Mouse (Mus musculus): Measurements from ENCODE around the gene Rbp3.

Gene Rbp3

GRCm38 (mm10) chr14:33974752-33975151 is 20.9 kb downstream of the Rbp3 start:
- no peak for DNase-seq (ENCODE audit: low read depth, low spot score)

- no peak for DNase-seq (ENCODE audit: low read depth, low spot score)
These were observed 23.9 kb downstream of the Rbp3 start for GRCm38 (mm10) chr14:33977748-33978147.

GRCm38 (mm10) chr14:33978604-33979059 is 24.8 kb downstream of the Rbp3 start, which contains the start of gene Zfp488:
Gene Zfp488 (minus strand): TSS chr14:33978764.
- no peak for DNase-seq (ENCODE audit: low read depth, low spot score)

- DNase-seq (ENCODE audit: low read depth, low spot score) = no peak
These were observed 35.4 kb downstream of the Rbp3 start for GRCm38 (mm10) chr14:33989201-33989600.

GRCm38 (mm10) chr14:33991971-33992370 is 38.2 kb downstream of the Rbp3 start:
- no peak for DNase-seq (ENCODE audit: low read depth, low spot score)

- no peak for DNase-seq (ENCODE audit: low read depth, low spot score)
These were observed 39.2 kb downstream of the Rbp3 start for GRCm38 (mm10) chr14:33993051-33993450.

GRCm38 (mm10) chr14:33993521-33994289 is 39.9 kb downstream of the Rbp3 start:
- no peak for DNase-seq (ENCODE audit: low read depth, low spot score)

GRCm38 (mm10) chr14:33997427-33997826 is 43.6 kb downstream of the Rbp3 start:
- peak; percentile 22 for DNase-seq (ENCODE audit: low read depth, low spot score)

GRCm38 (mm10) chr14:34000076-34000475 is 46.3 kb downstream of the Rbp3 start:
- DNase-seq (ENCODE audit: low read depth, low spot score) = no peak

GRCm38 (mm10) chr14:34001445-34001844 is 47.6 kb downstream of the Rbp3 start:
- DNase-seq (ENCODE audit: low read depth, low spot score) = no peak

- no peak for DNase-seq (ENCODE audit: low read depth, low spot score)
These were observed 48.6 kb downstream of the Rbp3 start for GRCm38 (mm10) chr14:34002358-34002757.
